Mouse (Mus musculus): ENCODE measurements around the gene Nr3c2.

Nr3c2 gene

DNA sequence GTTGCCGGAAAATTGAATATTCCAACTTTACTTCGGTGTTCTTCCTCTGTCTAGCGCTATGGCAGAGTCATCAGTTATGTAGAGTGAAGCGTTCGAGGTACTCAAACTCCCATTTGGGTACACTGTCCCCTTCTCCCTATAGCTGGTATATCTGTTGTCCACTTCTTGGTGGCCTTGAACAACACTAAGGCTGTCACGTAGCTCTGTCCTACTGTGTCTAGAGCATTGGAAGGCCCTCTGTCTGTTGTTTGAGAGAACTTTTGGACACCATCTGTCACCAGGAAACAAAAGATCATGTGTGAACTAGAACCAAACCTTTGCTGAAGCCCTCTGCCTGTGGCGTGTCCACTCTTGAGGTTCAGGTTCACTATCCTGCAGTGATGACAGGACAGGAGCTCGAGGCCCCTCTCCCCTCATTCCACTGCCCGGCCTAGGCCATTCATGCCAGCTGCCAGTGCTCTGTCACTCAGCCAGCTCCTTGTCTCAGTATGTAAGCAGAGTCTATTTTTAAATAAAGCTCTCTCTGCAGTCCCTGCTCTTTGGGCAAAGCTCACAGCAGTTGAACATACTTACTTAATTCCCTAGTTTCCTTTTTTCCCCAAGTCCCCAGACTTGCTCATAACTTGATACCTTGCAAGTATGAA, 72.6 kb downstream of the Nr3c2 start:
- no peak for DNase-seq (ENCODE audit: low read depth in 1 of 2, low spot score in 2 of 2)

DNA sequence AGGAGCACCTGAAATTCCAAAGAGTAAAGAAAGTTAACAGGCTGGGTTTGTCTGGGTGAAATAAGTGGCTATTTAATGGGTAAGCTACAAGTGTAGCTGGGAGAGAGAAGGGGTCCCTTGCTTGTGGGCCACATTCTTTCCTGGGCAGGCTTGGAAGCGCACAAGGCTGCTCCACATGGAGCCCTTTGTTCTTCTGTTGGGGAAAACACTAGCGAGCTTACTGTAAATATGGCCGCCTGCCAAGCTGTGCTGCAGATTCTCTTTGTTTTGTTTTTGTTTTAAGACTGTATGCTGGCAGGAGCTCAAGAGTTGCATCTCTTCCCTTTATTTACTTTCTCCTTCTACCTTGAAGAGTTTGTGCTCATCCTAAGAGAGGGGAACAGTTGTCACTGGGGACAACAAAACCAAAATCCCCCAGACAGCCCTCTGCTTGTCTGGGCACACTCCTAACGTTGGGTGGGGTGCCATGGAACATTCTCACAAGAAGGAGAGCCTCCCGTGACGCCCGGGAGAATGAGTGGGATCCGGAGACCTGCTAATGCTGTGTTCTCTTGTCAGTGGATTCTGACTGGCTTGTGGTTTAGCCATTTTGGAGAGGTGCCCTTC, 73.8 kb downstream of the Nr3c2 start:
- DNase-seq (ENCODE audit: low read depth in 1 of 2, low spot score in 2 of 2) = no peak

DNA sequence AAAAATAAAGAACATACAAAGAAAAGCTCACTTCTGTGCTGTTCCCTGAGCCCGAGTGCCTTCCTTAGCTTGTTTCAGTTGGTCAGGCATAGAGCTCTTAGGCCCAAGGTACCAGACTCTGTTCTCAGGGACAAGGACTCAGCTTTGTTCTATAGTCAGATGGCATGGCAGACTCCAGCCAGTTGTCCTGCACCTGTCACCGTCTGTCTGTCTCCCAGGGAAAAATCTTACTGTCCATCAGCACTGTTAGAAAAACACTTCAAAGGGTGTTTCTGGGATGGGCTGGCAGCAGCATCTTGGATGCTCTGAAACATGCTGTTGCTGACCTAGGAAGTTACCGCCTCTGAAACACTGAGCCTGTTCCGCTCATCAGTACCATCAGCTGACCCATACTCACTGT, 78.7 kb downstream of the Nr3c2 start:
- DNase-seq (ENCODE audit: low read depth in 1 of 2, low spot score in 2 of 2) = no peak

DNA sequence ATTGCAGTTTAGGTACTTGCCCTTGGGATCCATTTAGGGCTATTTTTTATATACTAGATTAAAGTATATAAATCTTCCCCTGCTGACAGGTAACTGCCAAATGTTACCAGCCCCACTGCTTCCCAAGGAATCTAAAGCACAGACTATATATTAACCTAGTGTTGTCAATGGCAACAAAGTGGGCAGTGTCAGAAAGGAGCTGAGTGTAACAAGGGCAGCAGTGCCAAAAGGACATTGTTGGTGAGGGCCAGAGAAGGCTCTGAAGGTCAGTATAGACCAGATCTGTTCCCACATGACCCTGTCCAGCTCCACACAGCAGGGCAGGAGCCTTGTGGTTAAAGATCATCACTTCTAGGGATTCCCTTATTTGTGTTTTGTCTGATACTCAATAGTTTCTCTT, 84.8 kb downstream of the Nr3c2 start:
- DNase-seq (ENCODE audit: low read depth in 1 of 2, low spot score in 2 of 2) = no peak

DNA sequence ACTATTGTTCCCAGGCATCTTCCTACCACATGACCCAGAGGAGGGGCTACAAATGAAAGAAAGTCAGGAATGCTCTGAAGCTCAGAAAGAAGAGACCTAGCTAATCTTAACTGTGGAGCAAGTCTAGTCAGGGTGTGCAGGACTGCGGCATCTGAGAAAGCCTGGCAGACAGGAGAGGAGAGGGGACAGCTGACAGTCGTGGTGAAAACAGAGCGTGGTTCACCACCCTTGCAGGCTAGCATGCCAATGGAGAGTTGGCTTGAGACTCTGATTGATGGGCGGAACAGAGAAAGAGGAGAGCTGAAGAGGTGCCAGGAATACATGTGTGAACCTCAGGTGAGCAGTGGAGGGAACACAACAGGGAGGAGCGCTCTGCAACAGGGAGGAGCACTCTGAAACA, 85.6 kb downstream of the Nr3c2 start:
- no peak for DNase-seq (ENCODE audit: low read depth in 1 of 2, low spot score in 2 of 2)

DNA sequence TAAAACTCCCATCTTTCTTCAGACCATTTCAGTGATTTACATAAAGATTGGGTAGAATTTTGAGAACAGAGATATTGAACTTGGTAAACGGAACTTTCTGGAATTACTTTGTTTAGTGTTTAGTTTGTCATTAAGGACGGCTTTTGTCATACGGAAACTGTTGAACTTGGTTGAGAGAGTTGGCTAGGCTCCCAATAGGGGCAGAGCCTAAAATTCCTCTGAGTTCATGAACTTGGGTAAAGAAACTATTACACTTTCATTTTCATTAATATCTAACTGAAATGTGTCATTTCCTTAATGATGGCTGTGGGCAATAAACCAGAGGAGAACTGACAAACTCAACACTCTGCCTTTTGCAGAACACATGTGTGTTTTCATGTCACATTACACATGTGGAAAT, 88.6 kb downstream of the Nr3c2 start:
- no peak for DNase-seq (ENCODE audit: low read depth in 1 of 2, low spot score in 2 of 2)

DNA sequence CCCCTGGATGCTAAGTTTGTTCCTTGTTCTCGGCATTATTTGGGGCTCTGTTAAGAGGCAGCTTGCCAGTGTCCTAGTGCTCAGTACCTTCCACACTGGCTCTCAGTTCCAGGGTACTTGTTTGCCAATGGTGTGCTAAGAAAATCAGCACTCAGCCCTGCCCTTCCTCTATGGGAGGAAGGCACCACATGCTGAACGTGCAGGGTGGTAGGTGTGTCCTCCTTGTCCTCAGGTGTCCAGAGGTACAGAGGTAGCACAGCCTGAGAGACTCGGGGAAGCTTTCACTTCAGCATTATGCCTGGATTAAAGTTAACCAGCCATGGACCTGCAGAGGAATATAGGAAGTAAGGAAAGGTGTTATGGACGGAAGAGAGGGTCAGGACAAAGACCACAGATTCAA, 99.0 kb downstream of the Nr3c2 start:
- DNase-seq (ENCODE audit: low read depth in 1 of 2, low spot score in 2 of 2) = no peak

DNA sequence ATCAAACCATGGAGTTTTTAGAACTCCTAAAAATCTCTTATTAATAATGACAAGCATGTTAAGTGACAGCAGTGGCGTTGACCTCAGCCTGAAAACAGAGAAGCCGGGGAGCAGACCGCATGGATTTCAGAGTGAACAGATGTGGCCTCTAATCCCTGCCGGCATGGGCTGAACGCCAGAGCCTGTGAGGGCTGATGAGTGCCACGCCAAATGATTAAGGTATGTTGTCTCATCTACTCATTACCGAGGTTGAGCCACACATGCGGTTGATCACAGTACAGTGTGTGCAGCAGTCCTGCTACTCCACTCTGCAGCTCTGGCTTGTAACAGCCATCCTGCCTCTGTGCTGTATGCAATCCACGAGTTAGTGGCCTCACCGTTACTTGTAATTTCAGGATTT, 110.2 kb downstream of the Nr3c2 start:
- no peak for DNase-seq (ENCODE audit: low read depth in 1 of 2, low spot score in 2 of 2)

DNA sequence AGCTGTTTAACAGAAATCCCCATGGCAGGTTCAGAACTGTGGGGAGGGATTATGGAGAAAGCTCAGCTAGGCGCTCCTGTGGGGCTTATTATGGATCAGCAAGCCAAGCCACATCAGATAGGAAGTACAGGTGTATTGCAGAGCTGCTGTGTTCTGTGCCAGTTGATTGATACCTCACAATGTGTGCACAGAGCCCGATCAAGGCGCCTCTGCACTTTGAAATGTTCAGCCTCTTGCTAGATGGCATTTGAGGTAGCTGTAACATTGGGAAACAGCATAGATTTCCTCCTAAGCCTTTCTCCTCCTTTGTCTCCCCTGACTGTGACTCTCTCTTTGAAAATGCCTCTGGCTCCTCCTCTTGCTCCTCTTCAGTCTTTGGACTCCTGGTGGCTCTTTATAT, 112.7 kb downstream of the Nr3c2 start:
- no peak for DNase-seq (ENCODE audit: low read depth in 1 of 2, low spot score in 2 of 2)

DNA sequence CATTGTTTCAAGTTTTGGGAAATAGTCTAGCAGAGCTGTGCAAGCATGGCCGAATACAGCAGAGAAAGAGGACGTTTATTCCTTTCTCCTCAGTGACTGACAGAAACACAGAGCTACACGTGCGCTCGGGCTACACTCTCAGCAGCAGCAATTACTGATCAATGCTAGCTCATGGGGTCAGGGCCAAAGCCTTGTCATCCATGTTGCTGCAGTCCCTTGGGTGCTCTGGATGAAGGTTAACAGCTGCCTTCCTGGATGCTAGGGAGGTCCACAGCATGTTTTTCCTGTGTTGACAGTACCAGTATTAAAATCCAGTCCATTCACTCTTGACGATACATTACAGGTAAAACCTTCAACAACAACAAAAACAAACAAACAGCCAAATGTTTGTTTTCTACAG, 113.4 kb downstream of the Nr3c2 start:
- DNase-seq (ENCODE audit: low read depth in 1 of 2, low spot score in 2 of 2) = no peak

DNA sequence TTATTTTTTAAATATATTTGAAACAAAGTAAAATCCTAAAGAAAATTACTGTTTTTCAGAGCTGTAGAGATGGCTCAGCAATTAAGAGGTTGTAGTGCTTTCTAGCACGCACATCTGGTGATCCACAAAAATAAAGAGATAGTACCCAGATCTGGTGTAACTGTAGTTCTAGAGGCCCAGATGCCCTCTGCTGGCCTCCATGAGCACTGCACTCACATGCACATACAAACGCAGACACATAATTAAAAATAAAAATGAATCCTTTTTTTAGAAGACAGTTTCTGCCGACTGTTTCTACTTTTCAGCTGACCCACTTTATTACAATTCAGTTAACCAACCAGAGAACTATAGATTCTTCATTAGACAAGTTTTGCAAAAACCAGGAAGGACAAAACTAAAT, 117.5 kb downstream of the Nr3c2 start:
- no peak for DNase-seq (ENCODE audit: low read depth in 1 of 2, low spot score in 2 of 2)

DNA sequence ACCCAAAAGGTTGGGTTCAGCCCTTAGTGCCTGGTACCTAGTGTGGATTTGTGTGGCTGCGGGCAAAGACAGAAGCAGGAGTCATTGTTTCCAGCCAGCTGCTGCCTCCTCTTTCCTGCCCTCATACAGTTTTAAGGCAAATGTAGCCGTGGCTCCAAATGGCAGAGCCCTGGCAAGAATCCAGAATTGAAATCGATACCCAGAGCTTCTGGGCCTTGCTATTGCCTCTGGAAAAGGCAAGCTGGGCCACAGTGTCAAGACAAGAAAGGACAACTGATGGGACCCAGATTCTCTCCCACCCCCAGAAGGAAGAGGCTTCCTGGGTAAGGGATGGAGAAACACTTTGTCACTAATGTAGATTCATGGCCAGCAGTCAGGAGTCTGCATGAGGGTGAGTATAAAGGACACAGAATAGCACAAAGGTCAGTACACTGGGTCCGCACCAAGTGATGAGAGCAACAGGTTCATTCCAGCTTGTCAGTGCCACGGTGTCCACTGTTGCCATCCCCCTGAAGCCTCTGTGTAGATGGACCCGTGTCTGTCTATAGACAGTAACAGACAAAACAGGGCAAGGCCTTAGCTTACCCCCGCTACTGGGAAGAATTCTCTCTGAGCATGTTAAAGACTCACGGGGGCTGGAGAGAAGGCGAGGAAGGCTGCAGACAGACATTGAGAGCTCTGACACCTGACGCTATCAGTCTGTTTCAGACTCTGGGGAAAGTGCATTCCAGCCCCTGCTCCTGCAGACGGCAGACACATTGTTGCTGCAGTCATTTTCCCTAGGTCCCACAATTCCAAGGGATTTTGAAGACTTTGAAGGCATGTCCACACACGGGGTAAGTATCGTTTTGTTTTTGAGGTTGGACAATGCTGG, 124.8 kb downstream of the Nr3c2 start:
- no peak for DNase-seq (ENCODE audit: low read depth in 1 of 2, low spot score in 2 of 2)

DNA sequence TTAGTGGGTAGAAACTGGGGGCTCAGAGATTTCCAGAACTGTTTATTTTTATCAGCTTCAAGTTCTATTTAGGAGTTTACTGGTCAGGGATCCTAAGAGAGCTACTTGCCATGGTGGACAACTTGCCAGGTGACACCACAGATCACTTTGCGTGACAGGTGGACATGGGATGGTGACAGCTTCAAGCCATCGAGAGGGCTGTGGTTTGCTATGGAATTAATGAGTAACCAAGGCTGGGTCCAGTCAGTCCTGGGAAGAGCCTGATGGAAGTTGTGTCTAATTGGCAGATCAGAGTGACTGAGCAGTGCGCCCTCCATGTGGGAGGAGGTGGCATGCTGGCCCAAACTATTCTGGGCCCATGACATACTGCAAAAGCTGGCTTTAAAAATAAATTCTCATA, 132.0 kb downstream of the Nr3c2 start:
- no peak for DNase-seq (ENCODE audit: low read depth in 1 of 2, low spot score in 2 of 2)

DNA sequence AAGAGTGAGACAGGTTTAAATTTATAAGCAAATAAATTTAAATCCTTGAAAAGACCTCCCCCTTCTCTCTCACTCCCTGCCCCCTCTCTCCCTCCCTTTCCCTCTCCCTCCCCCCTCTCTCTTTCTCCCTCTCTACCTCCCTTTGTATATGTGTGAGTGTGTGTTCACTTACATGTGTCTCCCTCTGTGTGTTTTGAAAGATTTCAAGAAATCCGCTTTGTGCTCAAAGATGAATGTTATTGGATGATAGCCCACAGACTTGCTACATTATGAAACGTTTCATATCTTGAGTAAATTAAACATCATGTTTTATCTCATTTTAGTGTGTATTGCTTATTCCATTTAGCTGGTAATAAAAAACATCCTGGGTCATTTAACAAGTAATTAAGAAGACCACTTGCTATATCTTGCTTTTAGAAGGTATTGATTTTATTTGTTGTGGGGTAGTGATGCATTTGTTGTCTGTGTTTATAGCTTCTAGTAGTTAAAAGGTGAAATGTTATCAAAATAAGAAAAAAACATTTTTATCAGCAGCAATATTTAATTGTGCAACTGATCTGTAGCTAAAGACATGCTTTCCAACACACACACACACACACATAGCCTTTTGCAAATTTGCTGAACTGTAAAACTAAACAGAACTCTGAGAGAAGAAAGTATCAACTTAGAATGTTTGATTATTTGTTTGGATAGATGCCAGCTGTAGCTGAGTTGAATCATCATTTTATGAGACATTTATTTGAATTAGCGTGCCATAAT, 134.6 kb downstream of the Nr3c2 start:
- no peak for DNase-seq (ENCODE audit: low read depth in 1 of 2, low spot score in 2 of 2)

DNA sequence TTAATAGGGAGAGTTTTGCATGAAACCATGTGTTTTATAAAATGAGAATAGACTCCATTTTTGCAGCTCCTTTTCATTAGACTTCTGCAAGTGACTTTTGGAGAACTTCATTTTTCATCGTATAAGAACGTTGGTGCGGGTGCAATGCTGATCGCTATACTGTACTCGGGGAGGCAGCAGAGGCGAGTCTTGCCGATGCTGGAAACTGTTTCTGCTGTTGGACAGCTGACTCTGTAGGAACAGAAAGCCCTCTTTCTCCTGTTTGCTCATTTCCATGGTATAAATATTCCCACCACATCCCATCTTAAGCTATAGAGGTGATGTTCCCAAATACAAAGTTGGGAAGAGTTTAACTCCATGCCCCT, 135.2 kb downstream of the Nr3c2 start:
- no peak for DNase-seq (ENCODE audit: low read depth in 1 of 2, low spot score in 2 of 2)

DNA sequence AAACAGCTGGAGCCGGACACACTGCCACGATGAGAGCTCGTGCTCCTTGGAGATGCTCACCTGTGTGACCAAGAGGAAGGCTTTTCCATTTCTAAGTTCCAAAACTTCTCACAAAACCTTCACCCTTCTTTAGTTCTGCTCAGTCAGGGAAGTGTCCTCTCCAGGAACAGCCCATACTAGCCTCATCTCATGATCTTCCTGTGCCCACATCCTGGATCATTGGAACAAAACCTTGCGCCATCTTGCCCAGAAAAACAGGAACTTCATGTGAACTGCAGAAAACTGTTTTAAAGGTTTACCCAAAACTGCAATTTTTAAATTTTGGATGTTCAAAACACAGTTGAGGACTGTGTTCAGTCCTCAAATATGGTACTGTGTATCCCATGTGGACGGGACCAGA, 142.0 kb downstream of the Nr3c2 start:
- no peak for DNase-seq (ENCODE audit: low read depth in 1 of 2, low spot score in 2 of 2)

DNA sequence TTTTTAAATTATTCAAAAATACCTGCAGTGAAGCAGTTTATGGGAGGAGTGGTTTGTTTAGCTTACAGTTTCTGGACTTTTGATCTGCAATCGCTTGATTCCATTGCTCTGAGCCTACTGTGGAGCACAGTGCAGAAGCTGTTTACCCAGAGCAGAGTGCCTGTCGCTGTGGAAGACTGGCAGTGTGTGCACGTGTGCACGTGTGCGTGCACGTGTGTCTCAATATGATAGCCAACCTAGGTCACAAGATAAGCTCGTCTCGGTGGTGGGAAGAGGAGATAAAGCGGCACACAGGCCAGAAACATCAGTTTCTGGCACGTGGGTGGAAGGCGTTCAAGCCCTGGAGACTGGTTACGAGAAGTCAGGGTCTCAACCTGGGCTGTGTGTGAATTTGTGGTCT, 145.6 kb downstream of the Nr3c2 start:
- DNase-seq (ENCODE audit: low read depth in 1 of 2, low spot score in 2 of 2) = no peak

DNA sequence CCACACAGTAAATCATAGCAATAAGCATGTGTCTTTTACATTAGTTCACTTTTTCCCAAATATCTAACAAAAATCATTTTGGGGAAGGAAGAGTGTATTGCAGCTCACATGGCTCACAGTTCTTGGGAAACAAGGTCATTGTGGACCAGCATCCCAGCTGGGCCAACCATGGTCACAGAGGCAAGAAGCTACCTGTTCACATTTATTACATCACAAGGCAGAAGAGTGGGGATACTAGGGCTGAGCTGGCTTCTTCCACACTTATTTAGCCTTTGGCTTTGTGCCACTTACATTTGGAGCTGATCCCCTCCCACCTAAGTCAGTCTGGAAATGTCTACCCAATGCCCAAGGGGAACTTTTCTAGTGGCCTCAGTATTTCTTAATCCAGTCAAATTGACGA, 146.5 kb downstream of the Nr3c2 start:
- DNase-seq (ENCODE audit: low read depth in 1 of 2, low spot score in 2 of 2) = no peak

DNA sequence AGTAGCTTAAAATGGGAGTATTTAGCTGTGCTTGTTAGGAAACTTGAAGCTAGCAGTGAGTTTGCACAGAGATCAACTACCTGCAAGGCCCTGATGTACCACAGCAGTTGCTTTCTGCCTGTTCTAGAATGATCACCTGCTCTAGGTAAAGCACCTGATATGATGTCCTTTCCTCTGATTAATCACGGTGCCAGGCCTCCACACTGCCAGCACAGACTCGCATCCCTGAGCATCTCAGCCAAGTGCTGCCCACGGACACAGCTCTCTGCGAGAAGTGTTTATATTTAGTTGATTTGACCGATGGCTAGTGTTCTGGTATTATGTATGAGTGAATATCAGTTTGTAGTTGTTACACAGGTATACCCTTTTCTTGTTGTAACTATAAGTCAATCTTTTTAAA, 147.0 kb downstream of the Nr3c2 start:
- DNase-seq (ENCODE audit: low read depth in 1 of 2, low spot score in 2 of 2) = no peak

DNA sequence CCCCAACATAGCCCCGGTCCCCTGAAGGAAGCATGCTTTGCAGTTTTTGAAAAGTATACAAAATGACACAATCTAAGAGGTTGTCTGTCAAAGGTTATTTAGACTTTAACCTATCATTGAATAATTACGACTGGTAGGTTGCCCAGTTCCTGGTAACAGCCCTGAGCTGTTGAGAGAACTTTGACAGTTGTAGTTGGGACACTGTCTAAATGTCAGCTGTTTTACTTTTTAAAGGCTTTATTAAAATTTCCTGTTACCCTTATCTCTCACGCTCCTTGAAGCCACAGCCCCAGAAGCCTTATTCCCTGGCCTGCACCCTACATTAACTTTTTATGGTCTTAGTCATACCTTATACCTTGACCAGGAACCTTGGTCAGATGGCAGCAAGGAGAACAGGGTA, 147.5 kb downstream of the Nr3c2 start:
- no peak for DNase-seq (ENCODE audit: low read depth in 1 of 2, low spot score in 2 of 2)

DNA sequence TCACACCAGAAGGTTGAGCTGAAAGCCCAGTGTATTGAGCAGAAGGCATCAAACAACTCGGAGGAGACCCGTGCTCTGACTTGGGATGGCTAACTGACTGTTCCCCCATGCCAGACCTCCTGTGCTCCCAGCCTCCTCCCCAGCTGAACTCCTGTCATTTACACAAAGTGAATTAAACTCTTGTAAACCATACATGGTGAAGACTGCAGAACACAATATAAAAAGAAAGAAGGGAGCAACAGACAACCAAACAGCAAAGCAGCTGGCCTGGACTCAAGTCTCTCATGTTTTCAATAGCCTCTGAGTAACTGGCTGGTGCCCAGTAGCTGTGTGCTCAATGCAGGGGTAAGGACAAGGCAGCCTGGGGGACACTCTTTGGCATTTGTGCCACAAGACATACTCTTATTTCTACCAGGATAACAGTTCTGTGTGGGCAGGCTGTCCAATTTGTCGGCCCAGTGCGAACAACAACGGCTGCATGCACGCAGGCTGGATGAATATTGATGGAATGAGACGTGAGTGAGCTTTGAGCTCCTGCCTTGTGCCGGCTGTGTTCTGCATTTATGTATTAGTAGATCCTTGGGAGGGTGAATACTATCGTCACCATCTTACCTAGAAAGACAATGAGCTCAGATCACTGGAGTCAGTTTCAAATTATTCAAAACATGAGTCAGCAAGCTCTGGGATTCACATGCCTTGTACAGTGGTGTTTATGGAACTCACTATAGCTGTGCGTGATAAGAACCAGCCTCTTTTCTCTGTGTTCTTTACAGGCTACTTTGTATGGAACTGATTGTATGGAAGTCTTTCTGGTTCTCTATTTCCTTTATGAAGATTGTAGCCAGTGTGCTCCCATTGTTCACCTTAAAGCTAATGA, 152.4 kb downstream of the Nr3c2 start:
- no peak for DNase-seq (ENCODE audit: low read depth in 1 of 2, low spot score in 2 of 2)

Measured in monocyte, adult 2 months (primary cell).